Mouse (Mus musculus) thymus, postnatal 0 days (tissue): ENCODE data around the gene Rsu1. TPM values are rescaled to one million over a fixed set of nuclear protein-coding genes. Genes with fewer than 3 reads are reported as not detected.
A peak's percentile ranks its signal among the peaks of the same experiment; 100 is the strongest.

Experiments used
- DNase-seq: peaks from one replicate; pipeline ENCODE4 v3.0.0-alpha.2; 2015; ENCODE audit warnings: low spot score
- polyA plus RNA-seq: library from polyadenylated mRNA; unstranded; fragments of >200 nt; fragmentation: Nextera tagmentation; extraction: Ambion mirVana; gene quantifications from 2 replicates; pipeline ENCODE4 v1.2.1, GENCODE M21; 2015

The Rsu1 gene
- polyA plus RNA-seq, 1 experiment from 2014 or later, result 57.6 TPM

DNA sequence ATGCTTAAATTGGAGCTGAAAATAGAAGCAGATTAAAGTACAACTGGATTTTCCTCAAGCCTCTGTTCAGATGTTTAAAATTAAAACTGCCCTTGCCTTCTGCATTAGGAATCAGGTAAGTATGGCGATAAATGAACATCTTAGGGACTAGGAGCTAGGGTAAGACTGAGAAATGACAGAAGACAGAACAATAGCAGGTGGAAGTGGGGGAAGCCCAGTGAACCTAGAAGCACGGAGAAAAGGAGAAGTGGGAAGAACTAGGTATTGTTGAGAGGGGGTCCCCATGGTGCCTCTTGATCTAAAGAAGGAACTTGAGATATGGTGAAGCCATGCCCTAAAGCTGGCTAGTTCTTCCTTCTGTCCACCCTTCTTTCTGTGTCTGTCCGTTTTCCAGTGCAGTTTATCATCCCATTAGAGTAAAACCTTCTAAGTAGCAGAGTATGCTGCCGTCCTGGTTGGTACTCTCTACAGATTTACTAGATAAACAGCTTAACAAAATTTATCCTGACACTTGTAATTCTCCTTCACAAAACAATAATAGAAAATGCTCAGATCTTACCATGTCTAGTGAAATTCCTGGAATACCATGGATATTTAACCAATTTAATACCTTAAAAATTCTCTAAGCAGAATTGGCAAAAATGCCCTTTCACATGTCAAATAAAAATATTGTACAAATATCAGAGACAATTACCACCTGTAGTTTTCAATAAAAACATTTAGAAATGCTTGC, 101.9 kb downstream of the Rsu1 start:
- no peak for DNase-seq

GRCm38 (mm10) chr2:13168743-13169142, 102.5 kb downstream of the Rsu1 start:
- no peak for DNase-seq

- no peak for DNase-seq
Measured at GRCm38 (mm10) chr2:13161717-13162116, 109.5 kb downstream of the Rsu1 start.

DNA sequence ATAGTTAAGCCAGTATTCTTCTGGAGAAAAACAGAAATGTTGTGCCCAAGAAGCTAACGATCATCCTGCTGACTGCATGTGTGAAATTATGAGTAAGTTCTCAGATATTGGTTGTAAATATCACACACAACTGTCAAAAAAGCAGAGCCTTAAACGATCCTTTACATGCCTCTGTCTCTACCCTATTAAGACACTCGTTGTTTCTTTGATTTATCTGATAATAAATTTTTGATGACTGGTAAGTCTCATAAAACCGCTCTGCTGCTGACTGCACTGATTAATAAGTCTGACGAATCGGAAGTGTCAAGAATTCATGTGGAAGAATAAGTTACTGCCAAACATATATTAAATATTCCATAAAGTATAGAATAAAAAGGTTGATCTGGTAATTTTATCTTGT, 126.0 kb downstream of the Rsu1 start:
- DNase-seq, result no peak

DNA sequence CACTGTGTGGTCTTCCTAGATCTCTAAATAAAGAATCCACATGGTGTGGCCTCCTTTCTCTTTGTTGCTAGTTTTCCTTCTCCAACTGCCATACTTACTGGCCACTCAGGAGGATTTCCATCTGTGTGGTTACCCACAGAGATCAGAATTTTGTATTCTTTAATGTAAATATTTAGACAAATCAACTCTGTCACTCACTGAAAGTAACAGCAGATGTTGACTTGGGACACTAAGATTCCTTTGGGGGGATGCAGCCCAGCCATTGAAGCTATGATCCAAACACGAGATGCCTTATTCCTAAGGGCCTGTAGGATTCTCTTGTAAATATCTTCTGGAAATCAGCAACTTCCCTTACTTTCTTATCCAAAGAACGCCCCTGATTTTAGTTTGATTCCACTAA, 136.3 kb downstream of the Rsu1 start:
- no peak for DNase-seq

DNA sequence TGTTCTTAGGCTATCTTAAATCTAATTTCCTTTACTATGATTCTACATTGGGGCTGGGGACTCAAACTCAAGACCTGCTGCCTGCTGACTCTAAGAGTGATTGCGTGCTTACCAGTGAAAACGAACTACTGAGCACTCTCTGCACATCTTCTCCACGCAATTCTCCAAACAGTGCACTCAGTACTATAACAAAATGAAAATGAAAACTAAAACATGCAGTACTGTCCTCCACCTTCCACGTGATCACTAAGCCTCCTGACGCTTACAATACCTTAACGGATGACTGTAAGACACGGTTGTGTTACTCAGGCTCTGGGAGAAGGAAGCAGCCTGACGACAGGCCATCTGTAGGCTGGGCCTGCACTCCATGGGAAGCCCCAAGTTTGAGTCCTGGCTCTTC, 138.4 kb downstream of the Rsu1 start:
- no peak for DNase-seq

DNA sequence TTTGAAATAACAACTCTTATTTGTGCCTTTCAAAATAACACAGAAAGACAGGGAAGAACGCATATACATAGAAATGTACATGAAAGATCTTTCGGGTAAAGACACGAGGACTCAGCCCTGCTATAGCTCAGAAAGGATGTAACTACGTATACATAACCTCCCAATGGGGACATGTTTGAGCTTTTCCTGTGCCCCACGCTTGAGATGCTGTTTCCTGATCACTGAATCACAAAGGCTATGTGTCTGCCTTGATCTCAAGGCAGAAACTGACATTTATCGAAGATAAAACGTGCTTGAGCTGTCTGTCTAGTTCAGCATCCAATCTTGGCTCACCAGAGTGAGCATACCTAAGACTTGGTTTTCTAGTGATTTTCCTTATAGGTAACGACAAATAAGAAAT, 138.8 kb downstream of the Rsu1 start:
- DNase-seq, result peak; percentile 5

GRCm38 (mm10) chr2:13129859-13130258, 141.4 kb downstream of the Rsu1 start:
- no peak for DNase-seq

DNA sequence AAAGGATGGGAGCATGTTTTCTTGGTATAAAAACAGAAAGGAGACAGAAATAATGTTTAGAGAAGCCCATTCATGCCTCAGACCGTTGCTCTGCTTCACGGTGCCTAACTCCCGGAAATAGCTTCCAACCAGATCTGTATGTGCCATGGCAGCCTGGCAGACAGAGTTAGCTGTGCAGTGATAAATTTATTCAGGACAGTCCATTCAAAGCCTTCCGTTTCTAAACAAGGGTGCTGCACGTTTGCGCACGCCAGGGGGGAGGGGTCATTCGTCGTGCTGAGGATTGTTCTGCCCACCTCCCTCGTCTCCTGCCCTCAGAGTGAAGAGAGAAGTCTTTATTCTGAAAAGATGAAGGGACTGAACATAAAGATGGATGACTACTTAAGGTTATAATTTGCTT, 141.9 kb downstream of the Rsu1 start:
- DNase-seq, result no peak

DNA sequence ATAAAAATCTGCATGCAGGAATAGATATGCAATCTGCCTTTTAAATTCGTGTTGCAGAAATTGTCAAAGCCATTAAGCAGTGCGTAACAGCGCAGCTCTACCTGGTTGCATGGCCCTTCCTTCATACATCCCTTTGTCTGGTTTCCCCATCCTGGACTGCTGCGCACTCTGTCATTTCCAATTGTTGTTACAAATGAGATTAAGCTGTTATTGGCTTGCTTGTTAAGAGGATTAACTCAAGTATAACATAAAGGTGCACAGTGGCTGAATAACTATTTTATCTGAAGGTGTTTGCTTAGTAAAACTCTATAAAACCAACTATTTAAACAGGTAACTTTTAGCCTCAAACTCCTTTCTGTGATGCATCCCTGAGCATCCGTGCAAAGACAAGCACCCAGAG, 150.8 kb downstream of the Rsu1 start:
- DNase-seq, result no peak

DNA sequence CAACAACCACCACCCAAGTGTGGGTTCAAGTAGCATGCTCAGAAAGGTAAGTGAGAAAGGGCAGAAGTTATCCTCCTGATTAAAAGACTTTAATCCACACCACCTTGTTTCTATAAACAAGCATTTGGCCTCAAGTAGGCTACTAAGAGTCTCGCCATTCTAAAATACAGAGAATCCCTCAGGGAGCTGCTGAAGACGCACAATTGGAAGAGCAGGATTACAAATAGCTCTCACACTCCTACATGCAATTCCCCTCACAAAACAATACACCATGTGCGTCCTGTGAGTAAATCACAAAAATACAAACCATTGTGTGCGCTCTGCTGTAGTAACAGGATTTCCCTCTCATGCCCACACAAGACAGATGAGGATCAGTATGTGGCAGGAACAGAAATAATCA, 153.3 kb downstream of the Rsu1 start:
- DNase-seq, result no peak

DNA sequence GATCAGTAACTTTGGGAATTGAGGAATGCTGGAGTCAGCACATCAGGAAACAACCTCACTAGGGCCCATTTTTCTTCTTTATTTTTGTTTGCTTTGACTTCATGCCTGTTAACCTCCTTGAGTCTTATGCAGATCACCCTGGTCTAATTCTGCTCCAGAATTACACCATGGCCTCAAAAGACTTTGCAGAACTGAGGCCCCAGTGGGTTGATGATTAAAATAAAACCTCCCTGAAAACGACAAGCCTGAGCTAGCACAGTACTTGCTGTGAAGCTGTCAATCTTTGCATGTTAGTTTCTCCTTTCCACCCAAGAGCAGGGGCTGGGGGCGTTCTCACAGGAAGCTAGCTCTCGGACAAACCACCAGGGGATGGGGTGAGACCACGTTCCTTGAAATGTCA, 164.7 kb downstream of the Rsu1 start:
- DNase-seq, result no peak

GRCm38 (mm10) chr2:13104388-13104787, 166.8 kb downstream of the Rsu1 start:
- DNase-seq, result no peak

- no peak for DNase-seq
Measured at GRCm38 (mm10) chr2:13103797-13104200, 167.4 kb downstream of the Rsu1 start.

GRCm38 (mm10) chr2:13094045-13094444, 177.2 kb downstream of the Rsu1 start:
- DNase-seq, result no peak

- no peak for DNase-seq
Measured at GRCm38 (mm10) chr2:13093570-13093969, 177.6 kb downstream of the Rsu1 start.

DNA sequence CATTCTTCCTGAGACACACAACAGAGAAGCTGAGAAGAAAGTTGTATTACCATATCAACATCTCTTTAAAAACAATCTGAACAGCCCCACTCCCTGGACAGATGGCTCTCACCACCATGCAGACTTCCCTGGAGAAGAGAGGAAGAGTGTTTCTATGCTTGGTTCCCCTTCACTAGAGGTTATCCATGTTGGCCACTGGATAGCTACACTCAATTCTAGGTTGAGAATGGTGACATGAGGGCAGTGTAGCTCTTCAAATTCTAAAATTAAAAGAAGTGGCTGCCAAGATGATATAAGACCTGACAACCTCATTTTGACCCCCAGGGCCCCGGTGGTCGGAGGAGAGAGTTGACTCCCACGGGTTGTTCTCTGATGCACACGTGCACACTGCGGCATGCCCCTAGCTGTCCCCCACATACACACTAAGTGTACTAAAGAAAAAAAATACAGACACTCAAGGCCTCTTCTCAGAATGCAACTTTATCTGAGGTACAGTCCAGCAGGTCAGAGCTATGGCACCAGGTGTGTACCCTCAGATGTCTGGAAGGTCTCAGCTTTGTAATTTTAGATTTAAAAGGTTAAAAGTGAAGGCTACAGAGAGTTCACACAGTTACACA, 179.7 kb downstream of the Rsu1 start:
- DNase-seq, result no peak

DNA sequence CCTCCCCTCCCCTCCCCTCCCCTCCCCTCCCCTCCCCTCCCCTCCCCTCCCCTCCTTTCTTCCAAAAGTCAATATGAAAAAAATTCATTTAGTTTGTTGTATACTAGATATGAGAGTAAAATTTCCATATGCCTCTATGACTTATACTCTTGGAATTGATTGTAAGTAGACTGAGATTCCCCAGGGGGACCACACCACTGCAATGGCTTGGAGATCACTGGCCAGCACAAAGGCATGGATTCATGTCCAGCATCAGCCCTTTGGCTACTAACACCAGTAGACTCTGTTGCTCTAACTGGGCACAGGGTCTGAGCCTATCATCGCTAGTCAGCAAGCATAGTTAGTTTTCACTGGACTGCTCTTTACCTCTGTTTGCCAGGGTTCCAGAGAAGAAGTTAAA, 180.4 kb downstream of the Rsu1 start:
- no peak for DNase-seq

DNA sequence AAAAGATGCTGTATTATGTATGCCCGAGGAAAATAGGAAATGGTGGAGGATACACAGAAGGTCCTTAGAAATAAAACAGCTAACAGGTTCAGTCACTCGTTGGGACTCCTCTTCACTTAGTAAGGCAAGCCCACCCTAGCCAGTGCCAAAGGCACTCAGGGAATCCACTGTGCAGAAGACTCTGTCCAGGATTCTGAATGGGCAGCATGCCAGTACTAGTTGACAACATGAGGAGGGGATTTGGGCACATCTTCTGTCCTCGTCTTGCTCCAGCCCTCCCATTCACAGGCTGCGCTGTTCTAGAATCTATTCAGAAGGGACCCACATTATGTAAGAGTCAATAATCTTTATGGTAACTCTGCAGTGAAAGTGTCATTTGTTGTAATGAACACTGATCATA, 181.4 kb downstream of the Rsu1 start:
- DNase-seq, result no peak

- no peak for DNase-seq
Measured at GRCm38 (mm10) chr2:13088266-13088665, 182.9 kb downstream of the Rsu1 start.

GRCm38 (mm10) chr2:13087811-13088210, 183.4 kb downstream of the Rsu1 start:
- no peak for DNase-seq

- DNase-seq, result no peak
Measured at GRCm38 (mm10) chr2:13084223-13084622, 187.0 kb downstream of the Rsu1 start.

DNA sequence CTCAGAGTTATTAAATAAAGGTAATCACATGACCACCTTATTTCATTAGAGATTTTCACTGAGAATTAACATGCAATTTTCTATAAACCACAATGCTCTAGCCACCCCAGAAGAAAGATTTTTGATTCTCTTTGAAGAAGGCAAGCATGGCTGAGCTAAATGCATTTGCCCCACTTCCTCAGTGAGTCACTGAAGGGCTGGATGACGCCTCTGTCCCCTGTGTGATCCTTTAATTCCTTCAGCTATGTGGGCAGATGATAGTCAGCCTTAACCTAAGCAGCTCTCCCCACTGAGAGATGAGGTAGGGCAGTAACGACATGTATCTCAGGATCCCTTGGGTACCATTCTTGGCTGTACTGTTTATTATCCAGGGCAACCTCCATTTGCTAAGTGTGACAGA, 190.7 kb downstream of the Rsu1 start:
- no peak for DNase-seq
